Mouse (Mus musculus): ENCODE results near the gene Btbd9. TPM values are rescaled to one million over a fixed set of nuclear protein-coding genes. Genes with fewer than 3 reads are reported as not detected.

The Btbd9 gene
- total RNA-seq, 2 experiments from 2014 or later, result 9.7 to 14.8 TPM

DNA sequence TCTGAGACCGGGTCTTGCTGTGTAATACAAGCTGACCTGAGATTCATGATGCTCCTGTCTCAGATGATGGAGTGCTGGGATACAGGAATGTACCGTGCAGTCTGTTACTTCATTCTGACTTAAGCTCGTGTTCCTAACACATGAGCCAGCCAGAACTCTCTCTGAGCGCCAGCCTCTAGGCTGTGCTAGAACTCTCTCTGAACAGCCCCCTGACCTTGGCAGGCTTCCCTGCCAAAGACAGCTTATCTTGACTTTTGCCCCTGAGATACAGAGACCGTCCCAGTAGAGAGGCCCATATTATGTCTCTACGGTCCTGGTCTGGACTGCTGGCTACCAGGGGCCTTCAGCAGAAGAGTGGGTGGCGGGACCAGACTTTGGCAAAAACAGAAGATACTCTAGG lies 332.7 kb downstream of the Btbd9 start:
- intact Hi-C loops (cut with DNase I; ENCODE audit: low total_unique reads), result no loop called here
- DNase-seq, result no peak

DNA sequence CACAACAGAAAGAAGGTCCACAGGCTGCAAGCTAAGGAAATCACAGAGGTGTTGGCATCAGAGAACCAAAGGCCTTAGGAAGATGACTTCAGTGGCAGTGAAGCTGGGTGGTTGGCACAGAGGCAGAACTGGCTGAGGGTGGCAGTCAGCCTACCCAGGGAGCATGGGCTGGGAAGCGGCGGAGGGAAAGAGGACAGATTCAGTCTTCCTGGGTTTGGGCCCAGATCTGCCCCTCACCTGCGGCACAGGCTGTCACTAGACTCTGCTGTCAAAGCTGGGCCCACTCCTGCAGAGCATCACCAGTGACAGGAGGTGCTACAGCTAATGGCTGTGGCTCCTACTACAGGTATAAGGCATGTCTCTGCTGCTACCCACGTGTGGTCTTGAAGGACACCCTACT lies 333.6 kb downstream of the Btbd9 start:
- no peak for DNase-seq
- intact Hi-C loops (cut with DNase I; ENCODE audit: low total_unique reads), result no loop called here

DNA sequence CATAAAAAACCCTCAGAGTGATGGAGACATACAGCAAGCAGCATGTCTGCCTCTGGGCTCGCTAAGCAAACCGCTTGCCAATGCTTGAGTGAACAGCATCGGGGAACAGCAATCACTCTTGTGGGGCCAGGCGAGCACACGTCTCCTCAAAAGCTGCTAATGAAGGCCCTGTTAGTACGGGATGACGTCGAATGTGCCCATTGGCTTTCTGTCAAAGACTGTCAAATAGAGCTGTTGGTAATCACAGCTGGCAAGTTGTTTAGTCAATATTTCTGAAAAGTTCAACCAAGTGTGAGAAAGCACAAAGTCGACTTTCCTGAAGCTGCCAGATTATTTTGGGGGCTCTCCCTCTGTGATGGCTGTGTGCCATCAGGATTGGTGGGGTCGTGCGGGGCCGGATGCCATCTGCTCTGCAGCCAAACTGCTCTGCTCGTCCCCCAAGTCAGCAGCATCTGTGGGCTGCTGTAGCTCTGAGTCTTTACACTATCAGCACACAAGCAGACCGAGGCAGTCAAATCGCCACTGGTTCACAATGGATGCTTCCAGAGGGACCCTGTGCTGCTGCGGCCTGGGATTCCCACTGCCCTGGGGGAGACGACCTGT lies 334.5 kb downstream of the Btbd9 start:
- intact Hi-C loops (cut with DNase I; ENCODE audit: low total_unique reads), result no loop called here
- no peak for DNase-seq

DNA sequence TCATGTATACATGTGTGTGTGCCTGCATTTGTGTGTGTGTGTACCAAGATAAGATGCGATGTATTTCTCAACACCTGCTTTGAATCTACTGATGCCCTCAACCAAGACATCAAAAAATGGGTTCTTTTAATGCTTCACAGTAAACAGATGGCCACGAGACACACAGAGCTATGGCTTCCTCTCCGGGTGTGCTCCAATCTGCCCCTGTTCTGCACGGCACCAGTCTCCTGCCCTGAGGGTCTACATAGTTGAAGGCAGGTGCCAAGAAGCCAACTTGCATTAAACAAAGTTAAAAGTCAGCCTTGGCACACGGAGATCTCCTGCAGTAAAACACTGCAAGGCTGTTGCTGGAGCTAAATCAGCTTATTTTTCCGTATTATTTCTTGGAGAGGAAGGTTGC lies 335.2 kb downstream of the Btbd9 start:
- DNase-seq, result no peak
- intact Hi-C loops (cut with DNase I; ENCODE audit: low total_unique reads), result no loop called here

DNA sequence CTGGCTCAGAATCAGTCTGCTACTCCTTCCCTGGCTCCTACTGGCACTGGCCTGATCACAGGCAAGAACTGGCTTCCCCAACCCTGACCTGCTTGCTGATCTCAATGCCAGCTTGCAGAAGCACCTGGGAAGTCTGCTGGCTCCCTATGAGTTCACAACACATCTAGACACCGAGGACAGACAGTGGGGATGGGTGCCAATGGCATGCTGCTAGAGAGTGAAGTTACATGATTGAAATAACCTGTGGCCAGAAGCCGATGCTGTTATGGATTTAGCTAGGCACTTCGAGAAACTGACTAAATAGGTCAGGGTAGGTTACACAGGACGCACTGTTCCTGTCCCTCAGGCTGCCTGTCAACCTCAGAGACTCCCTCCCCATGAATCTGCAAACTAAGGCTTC lies 335.6 kb downstream of the Btbd9 start:
- peak; percentile 21 for DNase-seq
- intact Hi-C loops (cut with DNase I; ENCODE audit: low total_unique reads), result no loop called here

DNA sequence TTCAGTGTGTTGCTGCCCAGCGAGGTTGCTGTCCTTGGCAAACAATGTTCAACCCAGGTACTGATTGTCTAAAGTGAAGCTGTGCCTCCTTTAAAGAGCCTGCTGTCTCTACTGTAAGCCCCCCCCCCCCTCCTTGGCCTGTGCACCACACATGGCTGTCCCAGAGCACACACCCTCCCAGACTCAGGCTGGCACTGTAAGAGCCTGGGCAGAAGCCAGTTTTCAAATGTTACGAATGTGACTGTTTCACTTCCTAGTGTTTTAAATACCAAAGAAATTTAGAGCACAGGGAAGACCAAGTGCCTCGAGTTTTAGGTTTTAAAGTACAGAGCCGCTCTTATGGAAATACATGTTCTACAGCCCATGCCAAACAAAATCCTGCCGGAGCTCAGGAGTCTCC lies 336.8 kb downstream of the Btbd9 start:
- no peak for DNase-seq
- intact Hi-C loops (cut with DNase I; ENCODE audit: low total_unique reads), result no loop called here

DNA sequence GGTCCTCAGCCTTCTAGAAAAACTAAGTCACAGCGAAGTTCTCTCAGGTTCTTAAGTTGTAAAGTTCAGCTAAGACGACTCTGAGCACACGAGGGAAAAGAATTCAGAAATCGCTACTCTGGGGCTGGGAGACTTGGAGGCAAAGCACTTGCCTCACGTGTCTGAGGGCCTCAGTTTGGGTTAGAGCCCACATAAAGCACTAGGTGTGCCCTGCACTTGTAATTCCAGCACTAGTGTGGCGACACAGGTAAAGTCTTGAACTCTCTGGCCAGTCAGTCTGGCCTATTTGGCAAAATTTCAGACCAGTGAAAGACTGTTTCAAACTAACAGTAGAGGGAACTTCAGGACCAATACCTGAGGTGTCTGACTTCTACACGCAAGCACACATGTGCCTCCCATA lies 338.7 kb downstream of the Btbd9 start:
- DNase-seq, result no peak
- intact Hi-C loops (cut with DNase I; ENCODE audit: low total_unique reads), result no loop called here

DNA sequence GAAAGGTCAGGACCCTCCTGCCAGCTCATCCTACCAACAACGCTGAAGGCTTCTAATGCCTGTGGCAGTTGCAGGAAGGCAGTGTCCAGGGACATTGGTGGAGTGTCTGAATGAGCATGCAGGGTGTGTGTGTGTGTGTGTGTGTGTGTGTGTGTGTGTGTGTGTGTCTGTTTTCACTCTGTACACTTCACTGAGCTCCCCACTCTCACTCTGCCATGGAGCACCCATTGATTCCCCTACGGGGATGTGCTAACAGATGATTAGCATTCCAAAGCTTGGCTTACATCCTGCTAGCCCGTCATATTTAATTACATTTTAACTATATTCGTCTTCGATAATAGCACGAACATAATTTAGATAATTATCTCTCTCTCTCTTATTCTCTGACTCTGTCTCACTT lies 339.7 kb downstream of the Btbd9 start:
- intact Hi-C loops (cut with DNase I; ENCODE audit: low total_unique reads), result no loop called here
- no peak for DNase-seq

DNA sequence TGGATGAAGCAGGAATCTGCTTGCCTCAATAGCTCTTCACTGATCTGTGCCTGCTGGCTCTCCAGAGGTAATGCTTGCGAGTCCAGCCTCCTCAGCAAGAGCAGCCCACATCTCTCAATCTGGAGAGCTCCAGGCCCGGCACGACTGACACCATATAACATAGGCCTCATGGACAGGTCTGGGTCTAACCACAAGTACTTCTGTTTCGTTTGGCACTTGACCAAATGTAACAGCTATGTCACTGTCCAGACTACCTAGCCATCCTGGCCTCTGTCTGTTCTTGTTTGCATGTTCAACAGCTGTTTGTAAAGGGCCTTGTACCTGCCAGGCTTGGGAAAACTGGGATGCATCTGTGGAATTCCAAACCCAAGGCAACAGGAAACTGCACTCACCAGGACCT lies 340.9 kb downstream of the Btbd9 start:
- DNase-seq, result no peak
- intact Hi-C loops (cut with DNase I; ENCODE audit: low total_unique reads), result no loop called here

DNA sequence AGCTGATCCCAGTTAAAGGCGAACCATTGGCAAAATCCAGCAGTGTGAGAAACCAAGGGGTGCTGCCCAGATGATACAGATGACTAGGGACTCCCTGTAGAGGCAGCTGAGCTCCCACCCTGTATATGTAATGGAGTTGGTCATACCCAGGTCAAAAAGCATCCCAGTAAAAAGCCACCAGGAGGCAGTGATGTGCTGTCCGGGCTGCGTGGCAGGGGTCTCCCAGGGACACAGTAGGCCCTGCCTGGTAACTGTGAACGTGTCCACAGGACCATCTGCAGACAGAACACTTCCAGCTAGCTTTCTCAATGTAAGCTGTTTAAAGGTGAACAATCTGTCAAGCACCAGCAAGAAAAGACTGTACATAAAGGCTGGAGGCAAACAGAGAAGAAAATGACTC lies 343.6 kb downstream of the Btbd9 start:
- no peak for DNase-seq
- intact Hi-C loops (cut with DNase I; ENCODE audit: low total_unique reads), result no loop called here

DNA sequence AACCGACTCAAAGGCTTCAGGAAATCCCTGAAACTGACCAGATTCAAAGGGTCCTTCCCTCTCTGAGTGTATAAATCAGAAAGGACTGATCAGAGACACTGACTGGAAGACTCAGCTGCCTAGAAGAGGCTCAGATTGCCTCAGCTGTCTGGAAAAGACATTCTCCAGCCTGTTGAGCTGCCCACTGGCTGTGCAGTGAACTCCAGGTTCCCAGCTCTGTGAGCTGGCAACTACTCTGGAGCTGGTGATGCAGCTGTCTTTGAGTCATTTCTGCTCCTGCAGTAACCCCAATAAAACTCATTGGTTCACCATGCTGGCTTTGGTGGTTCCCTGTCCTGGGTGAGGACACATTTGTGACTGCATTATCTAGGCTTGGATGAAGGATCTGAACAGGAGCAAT lies 344.8 kb downstream of the Btbd9 start:
- intact Hi-C loops (cut with DNase I; ENCODE audit: low total_unique reads), result no loop called here
- DNase-seq, result no peak

DNA sequence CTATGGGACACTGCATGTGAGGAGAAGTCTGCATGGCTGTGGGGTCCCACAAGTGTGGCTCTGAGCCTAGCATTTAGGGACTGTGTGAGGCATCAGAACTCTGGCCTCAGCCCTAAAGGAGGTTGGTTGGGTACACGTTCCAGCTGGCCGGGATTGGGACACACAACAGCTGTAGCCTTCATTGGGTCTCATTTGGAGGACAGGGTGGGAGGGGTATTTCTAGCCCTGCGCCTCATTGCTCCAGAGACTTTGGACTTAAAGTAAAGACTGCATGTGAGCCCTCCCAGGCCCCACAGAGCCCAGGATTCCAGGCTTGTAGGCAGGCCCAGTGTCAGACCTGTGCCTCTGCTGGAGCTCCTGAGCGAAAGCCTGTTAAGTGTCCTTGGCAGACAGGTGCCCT lies 345.9 kb downstream of the Btbd9 start:
- intact Hi-C loops (cut with DNase I; ENCODE audit: low total_unique reads), result no loop called here
- DNase-seq, result peak; percentile 49

DNA sequence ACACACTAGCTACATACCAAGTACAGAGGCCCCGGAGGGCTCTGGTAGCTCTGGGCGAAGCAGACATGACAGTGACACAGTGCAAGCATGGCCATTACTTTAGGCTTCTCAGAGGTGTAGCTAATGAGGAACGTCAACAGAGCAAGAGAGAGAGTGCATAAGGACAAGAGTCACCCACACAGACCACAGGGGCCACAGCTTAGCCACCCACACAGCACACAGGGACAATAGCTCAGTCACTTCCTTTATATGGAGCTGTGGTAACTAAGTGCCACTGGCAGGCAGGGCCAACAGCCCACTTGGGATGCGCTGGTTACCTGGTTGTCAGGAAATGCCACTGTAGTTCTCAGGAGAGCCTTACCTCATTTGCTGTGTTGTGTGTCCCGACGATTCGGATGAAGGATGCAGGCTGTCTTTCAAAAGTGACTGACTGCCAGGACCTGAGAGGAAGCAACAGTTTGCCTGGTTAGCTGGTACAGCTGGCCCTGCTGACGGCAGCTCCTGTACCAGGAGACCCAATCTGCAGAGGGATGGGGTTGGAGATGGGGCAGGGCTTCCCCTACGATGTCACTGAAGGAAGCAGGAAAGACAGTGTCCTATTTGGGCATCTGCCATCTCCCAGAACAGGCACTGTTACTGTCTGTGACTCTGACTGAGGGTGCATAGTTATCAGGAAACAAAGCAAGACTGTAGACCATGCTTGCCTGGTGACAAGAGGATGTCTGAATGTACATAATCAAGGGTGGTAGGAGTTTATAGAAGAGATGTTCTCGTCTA lies 347.7 kb downstream of the Btbd9 start:
- intact Hi-C loops (cut with DNase I; ENCODE audit: low total_unique reads), result no loop called here

DNA sequence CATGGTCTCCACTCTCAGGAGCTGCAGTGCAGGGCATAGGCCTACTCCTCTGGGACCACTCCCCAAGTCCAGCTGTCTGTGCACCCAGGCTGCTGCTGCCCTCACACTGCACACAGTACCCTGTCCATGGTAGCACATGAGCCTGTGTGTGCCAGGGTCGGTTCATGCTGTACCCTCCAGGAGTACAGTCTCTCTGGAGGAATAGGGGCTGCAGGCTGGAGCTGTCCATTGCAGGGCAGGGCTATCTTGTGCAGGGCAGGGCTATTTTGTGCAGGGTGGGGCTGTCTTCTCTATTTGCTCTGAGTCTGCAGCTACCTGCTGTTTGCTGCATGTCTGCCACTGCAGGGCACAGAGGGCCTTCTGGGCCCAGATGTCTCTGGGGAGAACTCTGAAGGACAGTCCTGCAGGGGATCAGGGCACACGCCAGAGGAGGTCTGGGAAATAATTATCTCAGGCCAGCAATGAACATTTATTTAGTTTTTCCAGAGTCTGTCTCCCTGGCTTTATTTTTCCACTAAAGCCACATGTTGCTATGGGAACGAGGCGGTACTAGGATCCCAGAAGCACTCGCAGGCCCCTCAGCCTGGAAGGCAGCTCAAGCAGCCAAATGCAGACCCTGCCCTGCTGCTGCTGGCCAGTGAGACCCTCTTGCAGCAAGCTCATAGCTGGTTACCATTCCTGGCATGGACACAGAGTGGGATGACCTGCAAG lies 351.1 kb downstream of the Btbd9 start:
- intact Hi-C loops (cut with DNase I; ENCODE audit: low total_unique reads), result no loop called here
- no peak for DNase-seq

More for the DNA sequence above, 347.7 kb downstream of the Btbd9 start:
- no peak for DNase-seq

DNA sequence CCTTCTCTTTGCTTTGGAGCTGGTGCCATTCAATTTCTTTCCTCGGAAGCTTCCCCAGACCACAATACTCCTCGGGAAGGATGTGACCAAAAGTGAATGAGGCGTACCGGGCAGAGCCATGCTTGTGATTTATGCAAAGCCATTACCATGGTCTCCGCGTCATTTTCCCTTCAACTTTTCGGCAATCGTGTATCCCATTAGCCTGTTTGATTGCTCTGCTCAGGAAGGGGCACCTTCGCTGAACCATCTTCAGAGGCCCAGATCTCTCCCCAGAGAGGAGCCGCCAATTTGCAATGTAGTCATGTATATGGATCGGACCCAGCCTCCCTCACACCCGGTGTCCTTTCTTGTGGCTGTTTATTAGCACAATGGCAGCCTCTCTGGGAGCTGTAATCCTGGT lies 353.5 kb downstream of the Btbd9 start:
- DNase-seq, result no peak
- intact Hi-C loops (cut with DNase I; ENCODE audit: low total_unique reads), result no loop called here

DNA sequence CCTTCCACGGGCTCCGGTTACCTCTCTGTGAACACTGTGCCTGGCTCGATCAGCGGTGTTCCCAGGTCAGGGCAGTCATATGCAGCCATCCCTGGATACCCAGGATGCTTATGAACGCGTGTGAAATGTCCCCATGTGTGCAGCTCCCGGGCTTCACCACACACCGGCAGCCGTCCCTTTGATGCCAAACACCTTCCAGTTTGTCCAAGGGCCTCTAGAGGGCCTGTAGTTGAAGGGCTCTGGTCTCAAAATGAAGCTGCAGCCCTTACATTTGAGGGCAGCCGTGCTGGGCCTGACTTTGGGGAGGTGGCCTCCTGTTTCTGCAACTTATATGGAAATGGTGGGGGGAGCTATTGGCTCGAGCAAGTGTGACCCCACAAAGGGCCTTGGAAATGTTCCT lies 353.9 kb downstream of the Btbd9 start:
- DNase-seq, result no peak
- intact Hi-C loops (cut with DNase I; ENCODE audit: low total_unique reads), result no loop called here

DNA sequence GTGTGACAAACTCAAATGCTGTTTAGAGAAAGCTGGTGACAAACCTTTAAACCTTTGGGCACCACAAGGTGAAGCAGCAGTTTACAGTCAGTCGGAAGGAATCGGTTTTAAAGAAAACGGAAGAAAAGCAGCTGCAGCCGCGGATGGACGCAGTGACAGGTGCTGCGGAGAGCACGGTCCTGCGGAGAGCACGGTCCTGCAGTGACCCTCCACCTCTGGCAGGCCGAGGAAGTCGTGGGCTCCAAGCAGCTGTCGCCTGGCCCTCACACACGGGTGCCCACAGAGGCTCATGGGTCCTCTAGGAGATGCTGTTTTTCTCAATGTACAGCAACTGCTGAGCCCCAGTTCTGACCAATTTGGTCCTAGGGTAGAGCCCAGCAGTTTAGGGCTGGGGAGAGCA lies 354.6 kb downstream of the Btbd9 start:
- no peak for DNase-seq

DNA sequence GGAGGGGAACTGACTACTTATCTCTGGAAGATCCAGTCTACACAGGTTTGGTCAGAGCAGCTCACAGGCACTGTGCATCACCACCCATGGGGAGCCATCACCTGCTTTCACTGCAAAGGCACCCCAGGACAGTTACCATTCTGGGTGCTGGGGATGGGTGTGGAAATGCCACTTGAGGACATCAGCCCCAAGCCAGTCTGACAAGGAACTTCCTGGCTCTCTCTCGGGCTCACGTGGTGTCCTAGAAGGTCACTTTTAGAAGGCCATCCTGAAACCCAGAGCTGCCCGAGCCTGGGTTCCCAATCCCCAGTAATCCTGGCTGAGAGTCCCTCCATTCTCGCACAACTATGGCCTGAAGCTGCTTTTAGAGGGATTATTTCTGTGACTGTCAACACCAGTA lies 360.5 kb downstream of the Btbd9 start:
- intact Hi-C loops (cut with DNase I; ENCODE audit: low total_unique reads), result no loop called here
- DNase-seq, result no peak

More for the DNA sequence above, 354.6 kb downstream of the Btbd9 start:
- intact Hi-C loops (cut with DNase I; ENCODE audit: low total_unique reads), result no loop called here

DNA sequence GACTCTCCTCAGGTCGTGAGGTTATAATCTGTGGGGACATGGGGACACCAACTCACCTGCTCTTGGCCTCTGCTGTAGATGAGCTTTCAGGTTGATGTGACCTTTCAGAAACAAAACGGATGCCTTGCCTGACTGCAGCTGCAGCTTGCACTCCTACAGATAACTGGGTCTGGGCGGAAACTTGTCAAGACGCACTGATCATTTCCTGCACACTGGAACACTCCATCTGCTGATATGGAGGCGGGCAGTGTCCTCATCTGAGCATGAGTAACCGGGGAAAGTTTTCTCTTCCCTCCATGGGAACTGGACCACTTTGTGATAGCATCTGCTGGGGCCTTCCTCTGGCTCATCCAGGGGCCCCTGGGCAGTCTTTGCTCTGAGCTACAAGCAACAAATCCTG lies 361.9 kb downstream of the Btbd9 start:
- DNase-seq, result no peak
- intact Hi-C loops (cut with DNase I; ENCODE audit: low total_unique reads), result no loop called here

DNA sequence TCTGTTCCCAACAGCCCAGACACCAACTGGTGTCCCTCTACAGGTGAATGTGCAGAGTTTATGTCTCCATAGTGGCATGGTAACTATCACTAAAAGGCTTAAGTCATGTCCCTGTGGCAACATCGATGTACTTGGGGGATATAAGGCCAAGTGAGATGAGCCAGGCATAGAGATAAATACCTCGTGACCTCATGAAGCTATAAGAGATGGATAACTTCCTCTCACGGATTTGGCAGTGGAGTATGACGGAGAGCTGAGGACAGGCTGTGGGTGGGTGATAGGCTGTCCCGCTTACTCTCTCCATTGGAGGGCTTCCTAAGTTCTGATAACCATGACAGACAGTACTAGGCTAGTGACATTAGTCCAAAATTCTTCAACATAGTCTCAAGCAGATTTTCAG lies 362.9 kb downstream of the Btbd9 start:
- intact Hi-C loops (cut with DNase I; ENCODE audit: low total_unique reads), result no loop called here
- no peak for DNase-seq

DNA sequence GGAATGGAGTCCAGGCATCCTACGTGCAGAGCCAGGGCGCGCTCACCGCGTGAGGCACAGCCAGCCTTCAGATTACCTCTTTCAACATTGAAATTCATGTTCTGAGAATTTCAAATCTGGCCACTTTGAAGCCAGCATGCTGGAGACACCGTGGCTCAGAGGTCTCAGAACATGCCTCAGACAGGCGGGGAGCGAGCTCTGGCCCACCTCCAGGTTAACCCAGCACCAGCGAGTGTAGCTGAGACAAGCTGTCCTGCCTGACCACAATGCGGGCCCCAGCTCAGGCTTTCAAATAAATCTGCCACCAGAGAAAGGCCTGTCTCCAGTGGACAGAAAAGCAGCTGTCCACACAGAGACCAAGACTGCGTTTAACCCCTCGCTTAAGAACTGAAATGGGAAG lies 363.6 kb downstream of the Btbd9 start:
- intact Hi-C loops (cut with DNase I; ENCODE audit: low total_unique reads), result no loop called here
- no peak for DNase-seq
